Mouse (Mus musculus) myocyte (in vitro differentiated cells): ENCODE results near the gene Timp3. TPM values are rescaled to one million over a fixed set of nuclear protein-coding genes. Genes with fewer than 3 reads are reported as not detected.
A peak's percentile ranks its signal among the peaks of the same experiment; 100 is the strongest.

Experiments
- H3K27me3 ChIP-seq: one replicate; pipeline ENCODE4 v1.6.1; 2011; ENCODE audit not compliant: control insufficient read depth, insufficient read depth, insufficient read length
- H3K36me3 ChIP-seq: one replicate; pipeline ENCODE4 v1.6.1; 2011; ENCODE audit not compliant: control insufficient read depth, insufficient read depth
- H3K4me2 ChIP-seq: one replicate; pipeline ENCODE4 v1.6.1; 2011; ENCODE audit warnings: low read depth, control low read depth
- H3K4me3 ChIP-seq: one replicate; pipeline ENCODE4 v1.5.1; 2011; ENCODE audit warnings: mild to moderate bottlenecking, control low read depth, moderate library complexity
- H3K79me2 ChIP-seq: one replicate; pipeline ENCODE4 v1.6.1; 2011; ENCODE audit not compliant: control insufficient read depth, insufficient read depth
- H3ac ChIP-seq: one replicate; pipeline ENCODE4 v1.6.1; 2011; ENCODE audit not compliant: control insufficient read depth, insufficient read length
- CEBPB ChIP-seq: IDR thresholded peaks from 2 replicates; pipeline ENCODE4 v1.6.1; 2011; ENCODE audit warnings: mild to moderate bottlenecking, moderate library complexity; ENCODE audit not compliant: poor library complexity, insufficient read depth, severe bottlenecking
- E2F4 ChIP-seq: IDR thresholded peaks from one replicate; pipeline ENCODE4 v1.6.1; 2011; ENCODE audit warnings: mild to moderate bottlenecking, control low read depth, moderate library complexity; ENCODE audit not compliant: insufficient read depth
- MAX ChIP-seq: IDR thresholded peaks from one replicate; pipeline ENCODE4 v1.6.1; 2011; ENCODE audit warnings: low read depth, mild to moderate bottlenecking, control low read depth
- MYOD1 ChIP-seq, 3 experiments: IDR thresholded peaks; one replicate each; pipeline ENCODE4 v1.6.1; 2011; ENCODE audit warnings: control low read depth in 2 of 3, low read depth in 2 of 3, mild to moderate bottlenecking in 2 of 3, moderate library complexity in 1 of 3; ENCODE audit not compliant: insufficient read length in 2 of 3, control insufficient read depth in 1 of 3
- MYOG ChIP-seq, 3 experiments: IDR thresholded peaks; one replicate each; pipeline ENCODE4 v1.6.1; 2011; ENCODE audit warnings: control low read depth in 2 of 3, low read depth in 2 of 3, mild to moderate bottlenecking in 2 of 3; ENCODE audit not compliant: insufficient read length in 2 of 3, control insufficient read depth in 1 of 3, insufficient read depth in 1 of 3
- POLR2A ChIP-seq: IDR thresholded peaks from one replicate; pipeline ENCODE4 v1.6.1; 2011; ENCODE audit warnings: low read depth, mild to moderate bottlenecking, control low read depth, moderate library complexity; ENCODE audit not compliant: insufficient read length
- POLR2AphosphoS2 ChIP-seq: IDR thresholded peaks from one replicate; pipeline ENCODE4 v1.6.1; 2011; ENCODE audit warnings: low read depth, control low read depth; ENCODE audit not compliant: insufficient read length
- REST ChIP-seq: IDR thresholded peaks from one replicate; pipeline ENCODE4 v1.6.1; 2011; ENCODE audit warnings: mild to moderate bottlenecking, control low read depth, moderate library complexity; ENCODE audit not compliant: insufficient read depth, insufficient read length
- SRF ChIP-seq: IDR thresholded peaks from one replicate; pipeline ENCODE4 v1.6.1; 2011; ENCODE audit warnings: low read depth; ENCODE audit not compliant: control insufficient read depth, insufficient read length
- TCF12 ChIP-seq: IDR thresholded peaks from one replicate; pipeline ENCODE4 v1.6.1; 2011; ENCODE audit warnings: mild to moderate bottlenecking, control low read depth; ENCODE audit not compliant: poor library complexity, insufficient read depth, severe bottlenecking
- TCF3 ChIP-seq: IDR thresholded peaks from one replicate; pipeline ENCODE4 v1.6.1; 2011; ENCODE audit warnings: low read depth, control low read depth; ENCODE audit not compliant: insufficient read length
- USF1 ChIP-seq: IDR thresholded peaks from one replicate; pipeline ENCODE4 v1.6.1; 2011; ENCODE audit warnings: low read depth, mild to moderate bottlenecking, control low read depth, moderate library complexity
- polyA plus RNA-seq: library from polyadenylated mRNA; unstranded; fragments of >200 nt; fragmentation: generic; extraction: Trizol; gene quantifications from one replicate; pipeline ENCODE4 v1.2.1, GENCODE M21; 2012; ENCODE audit warnings: missing spikeins

The Timp3 gene
- polyA plus RNA-seq, 1 experiment: 18.7 TPM

DNA sequence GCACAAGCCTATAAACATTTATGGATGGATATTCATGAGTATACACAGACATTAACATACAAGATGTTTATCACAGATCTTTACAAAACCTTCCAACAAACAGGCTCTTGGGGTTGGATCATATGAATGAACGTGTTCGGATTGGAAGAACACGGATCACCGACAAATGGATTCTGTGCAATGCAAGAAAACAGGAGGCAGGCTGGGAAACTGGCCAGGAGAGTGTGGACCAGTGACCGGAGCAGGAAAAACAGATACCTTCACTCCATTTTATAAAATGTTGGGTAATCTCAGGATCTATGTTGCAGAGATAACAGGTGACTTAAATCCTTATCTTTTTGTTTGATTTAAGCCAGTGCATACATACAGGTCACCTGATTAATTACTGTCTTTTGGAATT, 20.0 kb downstream of the Timp3 start:
- peaks cover 14% of the 10 kb centered on the region for H3K79me2 ChIP-seq
- TF ChIP-seq MYOG (IDR thresholded peaks at IDR 0.05; ENCODE audit: control insufficient read depth in 1 of 3, insufficient read depth in 1 of 3, insufficient read length in 2 of 3, low read depth in 2 of 3) (no peak), MYOD1 (IDR thresholded peaks at IDR 0.05; ENCODE audit: control insufficient read depth in 1 of 3, insufficient read length in 2 of 3, low read depth in 2 of 3) (no peak), E2F4 (no peak), MAX (no peak), CEBPB (no peak), USF1 (no peak), POLR2A (no peak), REST (no peak), POLR2AphosphoS2 (no peak), TCF12 (no peak), TCF3 (no peak), SRF (no peak)
- H3K4me2 ChIP-seq: no peak overlapping the region
- H3K27me3 ChIP-seq: no peaks in the 10 kb centered on the region
- H3K4me3 ChIP-seq: no peak overlapping the region
- H3ac ChIP-seq: no peak overlapping the region
- H3K36me3 ChIP-seq: peaks cover 10% of the 10 kb centered on the region

DNA sequence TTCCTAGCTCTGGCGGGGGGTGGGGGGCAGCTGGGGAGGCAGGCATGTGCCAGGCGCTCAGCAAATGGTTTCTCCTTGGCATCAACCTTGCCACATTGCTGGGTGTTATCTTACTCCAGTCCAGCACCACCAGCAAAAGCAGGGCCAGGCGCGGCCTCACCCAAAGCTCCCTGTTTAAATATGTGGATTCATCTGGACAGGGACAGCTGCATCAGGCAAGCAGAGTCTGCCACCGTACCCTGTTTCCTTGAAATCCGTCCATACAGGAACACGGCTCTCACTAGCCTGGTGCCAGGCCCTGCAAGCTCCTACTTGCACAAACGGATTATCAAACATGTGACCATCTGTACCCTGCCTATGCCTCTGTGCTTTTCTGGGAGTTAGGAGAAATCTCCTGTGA, 21.0 kb downstream of the Timp3 start:
- TF ChIP-seq REST: no peak
- TF ChIP-seq MYOG (IDR thresholded peaks at IDR 0.05; ENCODE audit: control insufficient read depth in 1 of 3, insufficient read depth in 1 of 3, insufficient read length in 2 of 3, low read depth in 2 of 3): peak in 2 of 3 experiments; percentile 35 to 74
- TF ChIP-seq E2F4: no peak
- no peak for TF ChIP-seq SRF
- no peak for TF ChIP-seq USF1
- TF ChIP-seq TCF3: no peak
- no peak for TF ChIP-seq MAX
- TF ChIP-seq CEBPB: no peak
- no peak for TF ChIP-seq POLR2A
- TF ChIP-seq TCF12: peak; percentile 76
- TF ChIP-seq POLR2AphosphoS2: no peak
- TF ChIP-seq MYOD1 (IDR thresholded peaks at IDR 0.05; ENCODE audit: control insufficient read depth in 1 of 3, insufficient read length in 2 of 3, low read depth in 2 of 3): peak in 2 of 3 experiments; percentile 46 to 66
- Histone ChIP-seq H3K36me3 (peaks cover 7% of the 10 kb centered on the region), H3K79me2 (peaks cover 14% of the 10 kb centered on the region), H3K27me3 (no peaks in the 10 kb centered on the region), H3ac (no peak overlapping the region), H3K4me3 (no peak overlapping the region), H3K4me2 (no peak overlapping the region)

DNA sequence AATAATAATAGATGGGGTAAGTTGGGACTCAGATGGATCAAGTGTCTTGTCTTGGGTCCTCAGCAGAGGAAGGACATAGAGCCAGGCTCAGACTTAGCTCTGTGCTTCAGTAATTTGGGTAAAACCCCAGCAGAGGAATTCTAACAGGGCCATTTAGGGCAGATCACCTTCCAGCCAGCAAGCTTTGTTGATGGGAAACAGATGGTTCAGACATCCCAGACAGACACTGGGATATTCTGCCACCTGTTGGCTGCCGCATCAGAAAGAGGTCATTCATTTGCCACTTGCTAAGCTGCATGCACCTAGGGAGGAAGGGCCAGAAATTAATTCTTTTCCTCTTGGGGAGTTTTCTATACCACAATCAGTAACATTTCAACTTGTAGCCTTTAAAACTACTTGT, 21.8 kb downstream of the Timp3 start:
- no peak overlapping the region for H3K4me2 ChIP-seq
- peaks cover 14% of the 10 kb centered on the region for H3K79me2 ChIP-seq
- no peaks in the 10 kb centered on the region for H3K36me3 ChIP-seq
- no peaks in the 10 kb centered on the region for H3K27me3 ChIP-seq
- no peak overlapping the region for H3ac ChIP-seq
- H3K4me3 ChIP-seq: no peak overlapping the region
- TF ChIP-seq MYOD1 (IDR thresholded peaks at IDR 0.05; ENCODE audit: control insufficient read depth in 1 of 3, insufficient read length in 2 of 3, low read depth in 2 of 3) (peak; percentile 41 to 75 (median 72)), TCF12 (peak; percentile 30), MAX (no peak), MYOG (IDR thresholded peaks at IDR 0.05; ENCODE audit: control insufficient read depth in 1 of 3, insufficient read depth in 1 of 3, insufficient read length in 2 of 3, low read depth in 2 of 3) (peak in 2 of 3 experiments; percentile 45 to 64)

DNA sequence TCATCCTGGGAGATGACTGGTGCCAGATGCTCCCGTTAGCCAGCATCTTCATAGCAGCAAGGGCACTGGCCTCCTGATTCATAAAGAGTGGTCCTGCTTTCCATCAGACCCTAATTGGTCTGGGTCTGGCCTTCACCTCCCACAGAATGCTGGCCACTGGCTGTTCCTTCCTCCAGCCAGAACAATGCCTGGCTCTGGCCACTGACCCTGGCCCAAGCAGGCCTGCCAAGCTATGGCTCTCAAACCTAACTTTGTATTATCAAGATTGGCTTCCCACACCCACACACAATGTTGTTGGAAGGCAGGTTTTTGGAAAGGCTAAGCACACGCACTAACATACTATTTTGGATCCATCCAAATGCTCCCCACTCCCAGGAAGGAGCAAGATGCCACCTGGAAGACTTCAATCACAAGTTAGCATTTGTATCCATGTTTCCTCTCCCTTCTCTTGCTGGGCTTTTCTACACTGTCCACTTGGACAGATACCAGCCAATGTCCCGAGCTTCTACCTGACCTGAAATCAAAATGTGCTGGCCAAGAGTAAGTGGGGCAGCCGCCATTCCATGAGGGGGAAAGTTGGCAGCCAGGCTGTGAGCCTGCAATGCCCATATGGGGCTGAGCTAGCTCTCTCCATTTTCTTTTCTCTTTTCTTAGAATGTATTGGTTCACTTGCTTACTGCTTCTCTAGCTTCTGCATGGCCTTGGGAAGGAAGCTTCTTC, 23.3 kb downstream of the Timp3 start:
- Histone ChIP-seq H3K27me3 (no peaks in the 10 kb centered on the region), H3K4me3 (no peak overlapping the region), H3K36me3 (no peaks in the 10 kb centered on the region), H3K79me2 (peaks cover 14% of the 10 kb centered on the region), H3K4me2 (no peak overlapping the region), H3ac (no peak overlapping the region)
- TF ChIP-seq POLR2AphosphoS2: no peak
- TF ChIP-seq SRF: no peak
- TF ChIP-seq TCF12: no peak
- TF ChIP-seq E2F4: no peak
- no peak for TF ChIP-seq USF1
- TF ChIP-seq CEBPB: no peak
- no peak for TF ChIP-seq REST
- TF ChIP-seq MAX: no peak
- TF ChIP-seq POLR2A: no peak
- TF ChIP-seq MYOD1 (IDR thresholded peaks at IDR 0.05; ENCODE audit: control insufficient read depth in 1 of 3, insufficient read length in 2 of 3, low read depth in 2 of 3): no peak
- TF ChIP-seq TCF3: no peak
- TF ChIP-seq MYOG (IDR thresholded peaks at IDR 0.05; ENCODE audit: control insufficient read depth in 1 of 3, insufficient read depth in 1 of 3, insufficient read length in 2 of 3, low read depth in 2 of 3): no peak

DNA sequence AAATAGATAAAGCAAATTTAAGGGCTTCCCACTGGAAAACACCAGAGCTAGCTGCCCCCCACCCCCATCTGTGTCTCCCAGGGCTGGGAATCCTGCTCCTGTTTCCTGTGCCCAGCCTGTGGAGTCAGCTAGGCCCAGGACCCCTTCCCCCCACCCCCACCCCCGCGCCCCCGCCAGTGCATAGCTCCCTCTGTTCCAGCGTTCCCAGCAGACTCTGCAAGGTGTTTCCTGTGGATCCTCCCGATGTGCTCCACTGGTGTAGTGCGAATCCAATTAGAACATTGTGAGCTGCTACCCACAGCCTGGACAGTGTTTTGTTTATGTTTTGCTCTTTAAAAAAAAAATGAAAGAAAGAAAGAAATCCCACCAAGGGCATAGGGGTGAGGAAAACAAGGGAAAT, 25.1 kb downstream of the Timp3 start:
- Histone ChIP-seq H3K4me2 (no peak overlapping the region), H3K36me3 (no peaks in the 10 kb centered on the region), H3K79me2 (peaks cover 7% of the 10 kb centered on the region), H3K4me3 (no peak overlapping the region), H3ac (no peak overlapping the region), H3K27me3 (no peaks in the 10 kb centered on the region)
- TF ChIP-seq TCF12 (no peak), REST (no peak), CEBPB (no peak), MYOG (IDR thresholded peaks at IDR 0.05; ENCODE audit: control insufficient read depth in 1 of 3, insufficient read depth in 1 of 3, insufficient read length in 2 of 3, low read depth in 2 of 3) (no peak), MYOD1 (IDR thresholded peaks at IDR 0.05; ENCODE audit: control insufficient read depth in 1 of 3, insufficient read length in 2 of 3, low read depth in 2 of 3) (no peak), SRF (no peak)
